Mouse (Mus musculus) C2C12 (cell line): ENCODE measurements at regions not wholly inside any gene's neighbourhood (a gene's known extent, or its start where the extent isn't known, plus 50 kb on each side); places are given as distances from the start of the nearest gene placed in this dataset.

Experiments used
- H3K27me3 ChIP-seq: one replicate; pipeline ENCODE4 v1.6.1; 2011; ENCODE audit not compliant: control insufficient read depth, insufficient read depth, insufficient read length
- H3K36me3 ChIP-seq: one replicate; pipeline ENCODE4 v1.6.1; 2011; ENCODE audit not compliant: control insufficient read depth, insufficient read depth
- H3K4me3 ChIP-seq: one replicate; pipeline ENCODE4 v1.5.1; 2011; ENCODE audit warnings: mild to moderate bottlenecking, control low read depth; ENCODE audit not compliant: poor library complexity, insufficient read depth, severe bottlenecking
- H3K79me2 ChIP-seq: one replicate; pipeline ENCODE4 v1.6.1; 2011; ENCODE audit not compliant: control insufficient read depth, insufficient read depth
- H3K79me3 ChIP-seq: one replicate; pipeline ENCODE4 v1.6.1; 2011; ENCODE audit warnings: low read depth, control low read depth
- H3ac ChIP-seq: one replicate; pipeline ENCODE3; 2011; ENCODE audit warnings: low read depth; ENCODE audit not compliant: control insufficient read depth, insufficient read length
- CEBPB ChIP-seq: IDR thresholded peaks from one replicate; pipeline ENCODE4 v1.6.1; 2011; ENCODE audit warnings: low read depth, mild to moderate bottlenecking, control low read depth, moderate library complexity
- CTCF ChIP-seq: IDR thresholded peaks from one replicate; pipeline ENCODE4 v1.5.1; 2011; ENCODE audit not compliant: control insufficient read depth, insufficient read depth, insufficient read length
- FOSL1 ChIP-seq: IDR thresholded peaks from one replicate; pipeline ENCODE4 v1.8.0; 2011; ENCODE audit warnings: mild to moderate bottlenecking, low read length; ENCODE audit not compliant: poor library complexity, insufficient read depth, severe bottlenecking
- MAX ChIP-seq: IDR thresholded peaks from one replicate; pipeline ENCODE4 v1.6.1; 2011; ENCODE audit warnings: mild to moderate bottlenecking, control low read depth
- MYOD1 ChIP-seq: IDR thresholded peaks from one replicate; pipeline ENCODE4 v1.6.1; 2011; ENCODE audit warnings: low read depth; ENCODE audit not compliant: control insufficient read depth, insufficient read length
- MYOG ChIP-seq: IDR thresholded peaks from one replicate; pipeline ENCODE4 v1.6.1; 2011; ENCODE audit not compliant: control insufficient read depth, insufficient read length; ENCODE audit errors: extremely low read depth
- USF1 ChIP-seq: IDR thresholded peaks from one replicate; pipeline ENCODE4 v1.6.1; 2011; ENCODE audit warnings: low read depth, mild to moderate bottlenecking, control low read depth, moderate library complexity

- Histone ChIP-seq H3K27me3 (no peaks in the 10 kb centered on the region), H3K79me3 (no peaks in the 10 kb centered on the region), H3K36me3 (no peaks in the 10 kb centered on the region), H3ac (no peak overlapping the region), H3K4me3 (no peak overlapping the region), H3K79me2 (no peaks in the 10 kb centered on the region)
- TF ChIP-seq USF1: no peak
- TF ChIP-seq MAX: no peak
- no peak for TF ChIP-seq CTCF
- TF ChIP-seq FOSL1: no peak
- no peak for TF ChIP-seq MYOD1
- TF ChIP-seq CEBPB: no peak
- TF ChIP-seq MYOG: no peak
Measured at GRCm38 (mm10) chr16:50000805-50001204, 200.5 kb downstream of the Cd47 start.

DNA sequence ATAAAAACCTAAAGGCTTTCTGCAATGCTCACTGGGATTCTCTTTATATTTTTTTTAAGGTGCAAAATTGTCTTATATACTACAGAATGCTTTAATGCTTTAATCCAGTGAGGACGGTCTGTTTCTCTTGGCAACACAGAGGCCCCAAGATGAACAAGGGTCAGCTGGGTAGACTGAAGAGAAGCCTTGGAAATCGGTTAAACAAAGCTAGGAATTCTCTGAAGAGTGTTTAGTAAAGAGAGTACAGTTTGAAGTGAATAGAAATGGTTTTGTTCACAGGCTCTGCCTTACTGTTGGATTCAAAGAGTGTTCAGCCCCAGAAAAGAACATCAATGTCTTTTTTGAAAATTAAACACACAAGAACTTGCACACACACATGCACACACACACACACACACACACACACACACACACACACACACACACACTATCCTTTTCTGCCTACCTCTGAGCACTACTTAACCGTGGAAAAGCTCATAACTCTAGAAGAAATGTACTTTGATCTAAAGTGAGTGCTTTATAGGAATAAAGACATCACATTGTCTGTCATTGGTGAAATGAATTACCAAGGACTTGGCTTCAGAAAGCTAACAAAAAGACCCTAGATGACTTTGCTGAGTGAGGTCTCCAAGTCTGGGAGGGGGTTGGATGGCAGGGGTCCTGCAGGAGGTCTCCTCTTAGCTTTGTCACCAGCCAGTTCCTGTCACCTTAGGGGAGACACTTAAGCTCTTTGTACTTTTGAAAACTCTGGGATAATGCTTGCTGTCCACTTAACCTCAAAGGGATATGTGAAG, 201.5 kb downstream of the Cd47 start:
- Histone ChIP-seq H3K79me2 (no peaks in the 10 kb centered on the region), H3K4me3 (no peak overlapping the region), H3ac (no peak overlapping the region), H3K36me3 (no peaks in the 10 kb centered on the region), H3K79me3 (no peaks in the 10 kb centered on the region), H3K27me3 (no peaks in the 10 kb centered on the region)
- no peak for TF ChIP-seq USF1
- no peak for TF ChIP-seq MYOG
- TF ChIP-seq MAX: no peak
- no peak for TF ChIP-seq MYOD1
- no peak for TF ChIP-seq FOSL1

- Histone ChIP-seq H3K79me2 (no peaks in the 10 kb centered on the region), H3K36me3 (no peaks in the 10 kb centered on the region), H3K4me3 (no peak overlapping the region), H3K79me3 (no peaks in the 10 kb centered on the region), H3ac (no peak overlapping the region), H3K27me3 (no peaks in the 10 kb centered on the region)
- TF ChIP-seq CTCF (no peak), MYOG (no peak), USF1 (no peak), FOSL1 (no peak), MAX (no peak), CEBPB (no peak), MYOD1 (no peak)
Measured at GRCm38 (mm10) chr16:50002456-50002788, 202.1 kb downstream of the Cd47 start.

GRCm38 (mm10) chr16:50009046-50009445, 208.7 kb downstream of the Cd47 start:
- Histone ChIP-seq H3K79me3 (no peaks in the 10 kb centered on the region), H3K79me2 (no peaks in the 10 kb centered on the region), H3K27me3 (no peaks in the 10 kb centered on the region), H3K36me3 (no peaks in the 10 kb centered on the region), H3ac (no peak overlapping the region), H3K4me3 (no peak overlapping the region)
- TF ChIP-seq CEBPB: no peak
- no peak for TF ChIP-seq MYOD1
- TF ChIP-seq CTCF: no peak
- no peak for TF ChIP-seq MYOG
- no peak for TF ChIP-seq USF1
- TF ChIP-seq MAX: no peak
- no peak for TF ChIP-seq FOSL1

DNA sequence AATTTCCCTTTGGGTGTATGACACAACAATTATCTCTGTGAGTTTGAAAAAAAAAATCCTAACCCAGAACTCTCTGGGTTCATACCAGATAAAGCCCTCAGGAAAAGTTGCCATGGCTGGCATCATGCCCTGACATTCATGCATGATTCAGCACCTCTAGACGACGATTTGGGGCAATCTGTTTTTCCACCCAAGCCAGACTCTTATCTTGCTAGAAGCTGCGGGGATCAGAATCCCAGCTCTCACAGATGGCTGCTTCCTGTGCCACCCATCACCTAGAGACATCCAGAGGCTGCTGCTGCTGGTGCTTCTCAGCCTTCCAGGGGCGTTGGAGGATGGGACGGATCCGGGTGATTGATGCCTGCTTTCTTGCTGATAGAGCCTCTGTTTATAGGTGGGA, 209.2 kb downstream of the Cd47 start:
- H3K27me3 ChIP-seq: no peaks in the 10 kb centered on the region
- H3ac ChIP-seq: no peak overlapping the region
- no peak overlapping the region for H3K4me3 ChIP-seq
- H3K79me3 ChIP-seq: no peaks in the 10 kb centered on the region
- no peaks in the 10 kb centered on the region for H3K79me2 ChIP-seq
- H3K36me3 ChIP-seq: no peaks in the 10 kb centered on the region
- no peak for TF ChIP-seq USF1
- no peak for TF ChIP-seq MAX
- TF ChIP-seq CEBPB: no peak
- no peak for TF ChIP-seq MYOG
- no peak for TF ChIP-seq CTCF
- no peak for TF ChIP-seq MYOD1
- TF ChIP-seq FOSL1: no peak

DNA sequence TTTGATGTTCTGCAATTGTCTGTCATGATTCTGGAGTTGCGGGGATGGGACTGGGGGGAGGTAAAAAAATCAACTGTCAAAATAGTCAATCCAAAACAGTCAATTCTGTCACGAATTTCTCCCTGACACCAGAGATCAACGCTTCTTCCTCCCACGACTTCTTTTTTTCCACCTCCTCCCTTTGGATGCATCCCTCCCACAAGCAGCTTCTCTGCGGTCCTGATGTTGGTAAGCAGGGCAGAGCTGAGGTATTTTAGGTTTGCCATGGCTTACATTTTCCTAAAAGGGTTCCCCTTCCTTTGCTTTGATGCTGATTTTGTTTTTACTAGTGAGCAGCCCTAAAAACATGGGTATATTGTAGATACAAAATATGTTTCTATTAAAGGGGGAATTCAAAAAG, 209.7 kb downstream of the Cd47 start:
- Histone ChIP-seq H3K79me3 (no peaks in the 10 kb centered on the region), H3K36me3 (no peaks in the 10 kb centered on the region), H3K79me2 (no peaks in the 10 kb centered on the region), H3ac (no peak overlapping the region), H3K4me3 (no peak overlapping the region), H3K27me3 (no peaks in the 10 kb centered on the region)
- TF ChIP-seq CEBPB: no peak
- no peak for TF ChIP-seq CTCF
